Mouse (Mus musculus) v-Abl transformed pro-B cells (cell line): ENCODE measurements around the gene Psen2.

ENCODE experiments used
- in situ Hi-C, 2 experiments: fragments of 400-800 bp; cut with MboI; formaldehyde crosslinking; loops; one replicate each; pipeline ENCODE4 v1.15.1; 2025; ENCODE audit not compliant: unreplicated experiment in 2 of 2

Gene Psen2

GRCm38 (mm10) chr1:180210781-180211271, 52.4 kb downstream of the Psen2 start:
- in situ Hi-C loops, result loop anchor here (5.0 to 25.0 kb wide), 4 partner anchors 34 to 699 kb away; partner anchors contain the start of gene Smyd3 (in 1 of the 2)

GRCm38 (mm10) chr1:180210031-180210432, 53.2 kb downstream of the Psen2 start:
- in situ Hi-C loops, result loop anchor here (5.0 to 25.0 kb wide), 4 partner anchors 33 to 698 kb away; partner anchors contain the start of gene Smyd3 (in 1 of the 2)

GRCm38 (mm10) chr1:180208370-180208769, 54.9 kb downstream of the Psen2 start:
- in situ Hi-C loops, result loop anchor here (25.0 kb wide), 2 partner anchors 571 to 696 kb away; partner anchors contain the start of gene Smyd3 (in 1 of the 2)

- in situ Hi-C loops, result loop anchor here (25.0 kb wide), 2 partner anchors 563 to 688 kb away; partner anchors contain the start of gene Smyd3 (in 1 of the 2)
Measured at GRCm38 (mm10) chr1:180200722-180201121, 62.5 kb downstream of the Psen2 start.

- in situ Hi-C loops, result loop anchor here (25.0 kb wide), 2 partner anchors 562 to 687 kb away; partner anchors contain the start of gene Smyd3 (in 1 of the 2)
Measured at GRCm38 (mm10) chr1:180199715-180200050, 63.6 kb downstream of the Psen2 start.

- in situ Hi-C loops, result no loop called here
Measured at GRCm38 (mm10) chr1:180198959-180199714, 64.1 kb downstream of the Psen2 start, which contains the start of gene Coq8a. Coq8a (minus strand) TSS chr1:180199602.

- in situ Hi-C loops, result no loop called here
Measured at GRCm38 (mm10) chr1:180197956-180198355, 65.3 kb downstream of the Psen2 start.

GRCm38 (mm10) chr1:180196508-180196907, 66.7 kb downstream of the Psen2 start:
- in situ Hi-C loops, result no loop called here

- in situ Hi-C loops, result no loop called here
Measured at GRCm38 (mm10) chr1:180195703-180196381, 67.4 kb downstream of the Psen2 start.

- in situ Hi-C loops, result no loop called here
Measured at GRCm38 (mm10) chr1:180194781-180195471, 68.3 kb downstream of the Psen2 start.

GRCm38 (mm10) chr1:180194048-180194447, 69.2 kb downstream of the Psen2 start:
- in situ Hi-C loops, result no loop called here

- in situ Hi-C loops, result no loop called here
Measured at GRCm38 (mm10) chr1:180193391-180193935, 69.8 kb downstream of the Psen2 start.

GRCm38 (mm10) chr1:180192866-180193265, 70.4 kb downstream of the Psen2 start:
- in situ Hi-C loops, result no loop called here

GRCm38 (mm10) chr1:180191651-180192220, 71.5 kb downstream of the Psen2 start:
- in situ Hi-C loops, result no loop called here

- in situ Hi-C loops, result no loop called here
Measured at GRCm38 (mm10) chr1:180191112-180191511, 72.1 kb downstream of the Psen2 start.

- in situ Hi-C loops, result no loop called here
Measured at GRCm38 (mm10) chr1:180188951-180189350, 74.3 kb downstream of the Psen2 start.

GRCm38 (mm10) chr1:180186371-180186770, 76.9 kb downstream of the Psen2 start:
- in situ Hi-C loops, result no loop called here

- in situ Hi-C loops, result no loop called here
Measured at GRCm38 (mm10) chr1:180185877-180186276, 77.4 kb downstream of the Psen2 start.

GRCm38 (mm10) chr1:180184768-180185167, 78.5 kb downstream of the Psen2 start:
- in situ Hi-C loops, result loop anchor here in 1 of 2 experiments (5.0 kb wide), 1 partner anchor 33 kb away; no protein-coding TSS in a partner anchor
